Mouse (Mus musculus): Measurements from ENCODE around the gene Lipe.

Gene Lipe

GRCm38 (mm10) chr7:25388916-25389315 lies 9.6 kb downstream of the Lipe start:
- CTCF ChIA-PET, result no interaction called here

- CTCF ChIA-PET, result no interaction called here
Observed at GRCm38 (mm10) chr7:25387811-25388440, 10.6 kb downstream of the Lipe start.

- CTCF ChIA-PET, result interaction anchor here (0.6 kb wide), 1 partner anchor 108 kb away, joined by 3 read pairs; no protein-coding TSS in a partner anchor
Observed at GRCm38 (mm10) chr7:25385850-25386555, 12.5 kb downstream of the Lipe start.

GRCm38 (mm10) chr7:25385259-25385658 lies 13.3 kb downstream of the Lipe start:
- CTCF ChIA-PET, result no interaction called here

GRCm38 (mm10) chr7:25384818-25385217 lies 13.7 kb downstream of the Lipe start:
- CTCF ChIA-PET, result no interaction called here

GRCm38 (mm10) chr7:25384318-25384717 lies 14.2 kb downstream of the Lipe start:
- CTCF ChIA-PET, result no interaction called here

- CTCF ChIA-PET, result no interaction called here
Observed at GRCm38 (mm10) chr7:25383891-25384290, 14.6 kb downstream of the Lipe start.

GRCm38 (mm10) chr7:25383385-25383784 lies 15.1 kb downstream of the Lipe start:
- CTCF ChIA-PET, result no interaction called here

- CTCF ChIA-PET, result interaction anchor here (0.7 kb wide), 1 partner anchor 26 kb away, joined by 3 read pairs; no protein-coding TSS in a partner anchor
Observed at GRCm38 (mm10) chr7:25382541-25382940, 16.0 kb downstream of the Lipe start.

GRCm38 (mm10) chr7:25381284-25381680 lies 17.2 kb downstream of the Lipe start:
- CTCF ChIA-PET, result interaction anchor here (0.6 kb wide), 1 partner anchor 102 kb away, joined by 6 read pairs; no protein-coding TSS in a partner anchor

- CTCF ChIA-PET, result interaction anchor here (0.9 kb wide), 1 partner anchor 22 kb away, joined by 3 read pairs; no protein-coding TSS in a partner anchor
Observed at GRCm38 (mm10) chr7:25380392-25381283, 17.9 kb downstream of the Lipe start.

- CTCF ChIA-PET, result no interaction called here
Observed at GRCm38 (mm10) chr7:25379551-25380351, 18.8 kb downstream of the Lipe start.

GRCm38 (mm10) chr7:25378181-25379100 lies 20.1 kb downstream of the Lipe start:
- CTCF ChIA-PET, result no interaction called here

GRCm38 (mm10) chr7:25377100-25377700 lies 21.3 kb downstream of the Lipe start:
- CTCF ChIA-PET, result interaction anchor here (0.7 kb wide), 1 partner anchor 248 kb away, joined by 4 read pairs; no protein-coding TSS in a partner anchor

GRCm38 (mm10) chr7:25376556-25376955 lies 22.0 kb downstream of the Lipe start:
- CTCF ChIA-PET, result no interaction called here

GRCm38 (mm10) chr7:25372441-25372840 lies 26.1 kb downstream of the Lipe start:
- CTCF ChIA-PET, result no interaction called here

- CTCF ChIA-PET, result no interaction called here
Observed at GRCm38 (mm10) chr7:25369058-25369749, 29.3 kb downstream of the Lipe start, which contains the start of gene Cnfn. Gene Cnfn (minus strand): TSS chr7:25369724.

- CTCF ChIA-PET, result no interaction called here
Observed at GRCm38 (mm10) chr7:25368333-25368732, 30.2 kb downstream of the Lipe start.

GRCm38 (mm10) chr7:25367632-25368293 lies 30.7 kb downstream of the Lipe start:
- CTCF ChIA-PET, result no interaction called here
